Mouse (Mus musculus) left cerebral cortex, adult 8-10 months (tissue): ENCODE measurements at regions not wholly inside any gene's neighbourhood (a gene's known extent, or its start where the extent isn't known, plus 50 kb on each side); places are given as distances from the start of the nearest gene placed in this dataset.
"Not testable (repeated sequence)": the region's sequence is repeated elsewhere in the genome, so short reads cannot be mapped to it uniquely, and the experiment has no call there.

Source experiments
- DNase-seq, 2 experiments: peaks; one replicate each; pipeline ENCODE4 v3.0.0; 2022; ENCODE audit warnings: low spot score in 2 of 2

DNA sequence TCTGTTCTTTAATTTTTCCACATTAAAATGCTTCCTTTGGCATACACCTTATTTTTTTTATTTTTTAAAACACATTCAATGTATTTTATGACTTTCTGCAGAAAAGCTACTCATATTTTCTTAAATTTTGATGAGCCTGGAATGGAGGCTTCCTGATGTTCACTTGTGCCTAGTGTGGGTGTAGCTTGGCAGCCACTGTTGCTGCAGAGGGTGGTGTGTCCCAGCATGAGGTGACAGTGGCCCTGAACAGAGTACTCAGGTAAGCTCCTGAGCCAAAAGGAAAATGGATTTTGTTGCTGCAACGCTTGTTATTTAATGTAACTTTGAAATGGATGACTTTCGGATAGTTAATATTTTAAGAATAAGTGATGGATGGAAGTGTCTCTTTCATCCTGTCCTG, 170.6 kb downstream of the Eipr1 start:
- peak in 1 of 2 experiments; percentile 11 for DNase-seq

- peak in 1 of 2 experiments; percentile 1 for DNase-seq
Measured at GRCm38 (mm10) chr12:28925206-28925605, 173.6 kb downstream of the Eipr1 start.

DNA sequence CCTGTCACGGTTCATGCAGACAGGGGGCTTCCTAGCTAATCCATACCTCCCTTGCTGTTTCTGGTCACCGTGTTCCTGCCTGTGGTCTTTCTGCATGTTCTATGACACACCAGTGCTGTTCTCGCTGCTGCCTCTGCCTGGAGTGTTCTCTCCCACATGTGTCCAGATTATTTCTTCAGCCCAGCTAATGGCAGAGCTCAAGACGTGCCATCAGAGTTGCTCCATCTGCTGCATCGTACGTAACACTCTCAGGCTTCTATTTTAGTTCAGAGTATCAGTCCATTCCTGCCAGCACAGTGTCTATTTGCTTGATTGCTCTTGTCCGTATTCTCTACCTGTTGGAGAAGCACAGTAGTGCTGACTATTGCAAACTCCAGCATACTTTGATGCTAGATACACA, 188.3 kb downstream of the Eipr1 start:
- no peak for DNase-seq

DNA sequence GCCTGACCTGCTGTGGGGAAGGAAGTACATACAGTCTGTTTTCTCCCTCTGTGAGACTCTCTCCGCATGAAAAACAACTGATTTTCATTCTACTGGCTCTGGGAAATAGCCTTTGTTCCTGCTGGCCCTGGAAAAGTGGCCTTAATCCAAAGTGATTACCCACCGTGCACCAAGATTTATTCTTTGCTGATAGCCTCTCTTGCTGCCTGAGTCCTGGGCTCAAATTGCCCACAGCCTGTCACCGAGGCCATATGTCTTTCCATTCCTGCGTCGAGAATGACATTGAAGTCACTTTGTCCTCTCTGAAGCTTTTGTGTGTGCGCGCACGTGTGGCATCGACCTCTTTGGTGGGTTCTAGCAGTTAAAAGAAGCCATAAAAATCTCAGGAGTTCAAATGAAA, 197.3 kb downstream of the Eipr1 start:
- no peak for DNase-seq

- DNase-seq: no peak
Measured at GRCm38 (mm10) chr12:28949307-28949706, 197.7 kb downstream of the Eipr1 start.

GRCm38 (mm10) chr12:28957155-28957554, 205.6 kb downstream of the Eipr1 start:
- DNase-seq: no peak

DNA sequence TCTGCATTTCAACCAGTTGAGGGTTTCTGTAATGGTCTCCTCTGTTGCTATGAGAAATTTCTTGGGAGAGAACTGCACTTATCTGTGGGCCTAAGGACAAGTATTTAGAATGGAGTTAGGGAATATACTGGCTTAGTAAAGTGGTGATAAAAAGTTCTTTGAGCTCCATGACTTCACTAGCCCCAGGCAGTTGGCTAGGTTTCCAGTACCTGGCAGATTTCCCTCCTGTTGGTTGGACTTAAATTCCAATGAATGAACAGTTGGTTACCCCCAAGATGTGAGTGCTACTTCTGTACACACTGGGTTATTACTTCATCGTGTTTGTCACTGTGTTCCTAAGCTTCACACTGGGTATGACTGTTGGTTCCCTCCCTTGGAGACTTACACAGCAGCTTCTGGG, 207.1 kb downstream of the Eipr1 start:
- no peak for DNase-seq

DNA sequence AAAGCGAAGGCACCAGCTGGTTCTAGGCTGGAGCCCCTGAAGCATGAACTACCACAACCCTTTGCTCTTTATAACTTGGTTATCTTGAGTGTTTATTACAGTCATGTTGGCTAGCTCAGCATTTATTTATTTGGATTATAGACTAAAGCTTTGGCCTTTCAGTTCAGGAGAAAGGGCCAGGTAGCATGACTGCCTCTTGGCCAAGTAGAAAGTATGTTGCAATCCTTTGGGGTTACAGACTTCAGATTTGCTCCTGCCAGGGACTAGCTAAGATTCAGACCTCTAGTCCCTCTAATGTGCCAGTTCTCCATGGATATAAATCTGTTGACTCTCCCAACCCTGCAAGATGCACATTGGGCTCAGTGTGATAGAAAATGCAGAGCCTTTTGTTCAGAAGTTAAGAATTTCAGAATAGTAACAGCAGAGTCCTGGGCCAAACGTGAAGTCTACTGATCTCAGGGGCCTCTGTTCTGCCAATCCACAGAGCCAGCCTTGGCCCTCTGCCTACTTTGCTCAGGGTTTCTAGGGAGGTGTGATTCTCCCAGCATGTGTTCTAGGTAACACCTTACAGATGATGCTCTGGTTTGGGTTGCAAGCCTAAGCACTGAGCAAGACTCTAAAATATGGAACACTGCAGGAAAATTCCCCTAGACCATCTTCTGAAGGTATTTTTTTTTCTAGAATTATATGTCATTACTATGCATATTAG, 218.2 kb downstream of the Eipr1 start:
- DNase-seq: peak in 1 of 2 experiments; percentile 76

DNA sequence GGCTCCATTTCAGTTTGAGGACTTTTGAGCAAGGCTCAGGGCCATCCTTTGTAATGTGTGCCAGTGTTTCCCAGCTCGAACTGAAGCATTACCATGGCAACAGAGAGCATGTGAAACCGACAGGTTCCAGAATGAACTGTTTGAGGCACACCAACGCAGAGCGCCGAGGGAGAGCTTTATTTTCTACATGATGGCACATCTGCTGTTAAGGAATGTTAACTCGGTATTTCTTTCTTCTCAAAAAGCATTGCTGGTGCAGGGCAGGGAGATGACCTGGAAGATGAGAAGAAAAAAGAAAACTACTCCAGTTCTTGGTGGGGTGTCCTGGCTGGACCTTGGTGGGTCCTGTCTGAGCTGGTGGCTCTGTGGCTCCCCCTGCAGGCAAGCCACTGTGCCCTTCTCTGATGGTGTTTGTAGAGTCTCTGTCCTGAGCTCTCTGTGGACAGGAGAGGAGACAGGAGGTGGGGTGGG, 223.0 kb downstream of the Eipr1 start:
- DNase-seq: peak; percentile 49 to 91

GRCm38 (mm10) chr12:28975249-28975648, 223.6 kb downstream of the Eipr1 start:
- DNase-seq: peak in 1 of 2 experiments; percentile 67

DNA sequence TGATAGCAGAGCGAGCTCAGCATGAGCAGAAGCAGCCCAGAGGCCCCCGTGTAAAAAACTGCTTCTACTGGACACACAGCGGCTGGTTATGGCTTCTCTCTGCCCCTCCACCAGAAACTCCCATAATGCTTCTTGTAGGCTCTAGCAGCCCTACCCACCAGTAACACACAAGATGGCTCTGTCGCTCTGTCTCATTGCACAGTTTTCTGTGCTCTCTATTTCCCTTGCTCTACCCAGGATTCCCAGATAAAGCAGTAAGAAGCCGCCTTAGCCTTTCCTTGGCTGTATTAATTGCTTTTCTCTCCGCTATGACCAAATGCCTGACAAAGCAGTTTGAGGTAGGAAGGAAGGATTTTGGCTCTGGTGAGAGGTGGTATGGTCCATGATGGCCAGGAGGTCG, 228.1 kb downstream of the Eipr1 start:
- DNase-seq: no peak

GRCm38 (mm10) chr12:28986214-28986613, 234.6 kb downstream of the Eipr1 start:
- DNase-seq: no peak

GRCm38 (mm10) chr12:28997474-28998192, 246.0 kb downstream of the Eipr1 start:
- no peak for DNase-seq

DNA sequence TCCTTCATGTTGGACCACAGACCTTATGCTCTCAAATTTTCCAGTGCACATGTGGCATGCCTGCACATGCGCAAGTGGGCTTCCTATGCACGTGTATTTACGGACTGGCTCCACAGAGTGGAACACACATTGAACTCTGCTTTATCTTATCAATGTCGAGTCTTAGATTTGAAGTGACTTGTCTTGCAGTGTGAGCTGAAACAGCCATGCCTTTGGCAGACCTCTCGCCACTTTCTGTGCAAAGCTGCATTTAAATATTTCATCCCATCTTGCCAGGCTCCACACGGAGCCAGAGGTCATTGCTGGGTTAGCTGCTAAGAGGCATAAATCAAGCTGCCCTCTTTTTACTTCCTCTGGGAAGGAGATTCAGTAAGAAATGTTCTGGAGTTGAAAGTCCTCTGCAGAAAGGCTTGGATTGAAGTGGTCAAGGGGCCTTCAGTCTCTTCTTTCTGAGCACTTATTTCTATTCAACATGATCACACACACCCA, 248.4 kb downstream of the Eipr1 start:
- no peak for DNase-seq

DNA sequence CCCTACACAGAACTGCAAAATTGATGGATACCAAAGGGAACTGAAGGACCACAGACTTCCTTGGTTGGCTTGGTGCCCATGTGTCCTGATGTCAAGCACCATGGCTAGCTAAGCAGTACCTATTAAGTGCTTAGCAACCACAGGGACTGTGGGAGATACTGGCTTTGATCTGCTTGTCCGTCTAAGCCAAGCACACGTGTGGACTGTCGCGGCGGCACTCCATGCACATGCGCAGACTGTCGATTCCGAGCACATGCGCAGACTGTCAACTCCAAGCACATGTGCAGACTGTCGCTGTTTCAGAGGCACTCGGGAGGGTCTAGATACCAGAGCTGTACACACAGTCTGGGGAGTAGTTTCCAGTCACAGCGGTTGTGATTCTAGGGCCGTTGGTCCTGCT, 252.9 kb downstream of the Eipr1 start:
- no peak for DNase-seq

DNA sequence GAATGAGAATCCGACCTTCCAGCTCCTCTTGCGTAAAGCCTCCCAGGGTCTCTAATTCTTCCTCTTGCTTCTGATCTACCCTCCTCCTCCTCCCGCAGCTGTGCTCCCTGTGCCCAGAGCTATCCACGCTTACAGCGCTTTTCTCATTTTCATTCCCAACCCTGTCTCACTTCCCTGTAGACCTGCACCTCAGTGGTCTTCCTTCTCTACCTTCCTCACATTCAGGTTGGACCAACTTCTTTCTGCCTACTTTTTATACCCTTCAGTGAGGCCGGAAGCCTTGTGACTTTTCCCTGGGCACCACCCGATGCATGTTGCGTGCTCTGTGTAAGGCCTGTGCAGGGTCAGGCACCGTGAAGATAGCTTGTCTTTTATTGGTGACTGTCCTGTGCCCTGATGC, 263.0 kb downstream of the Eipr1 start:
- DNase-seq: no peak

GRCm38 (mm10) chr12:29015200-29015862, 263.7 kb downstream of the Eipr1 start:
- no peak for DNase-seq

- no peak for DNase-seq
Measured at GRCm38 (mm10) chr12:29021152-29021551, 269.5 kb downstream of the Eipr1 start.

DNA sequence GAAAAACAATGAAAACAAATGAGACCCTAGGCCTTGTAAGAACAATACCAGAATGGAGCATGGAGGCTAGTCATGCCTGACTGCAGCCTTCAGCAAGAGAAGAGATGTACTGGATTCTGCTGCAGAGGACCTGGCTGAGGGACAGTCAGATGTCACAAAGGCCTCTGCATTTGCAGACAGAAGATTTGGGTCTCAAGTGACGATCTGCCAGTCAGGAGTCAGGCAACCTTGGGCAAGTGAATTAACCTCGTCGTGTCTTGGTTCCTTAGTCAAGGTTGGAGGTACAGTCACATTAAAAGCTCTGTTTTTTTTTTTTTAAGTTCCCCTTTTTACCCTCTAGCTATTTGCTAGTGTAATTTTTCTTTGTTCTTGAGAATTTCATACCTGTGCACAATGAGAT, 276.6 kb downstream of the Eipr1 start:
- no peak for DNase-seq

- DNase-seq: peak in 1 of 2 experiments; percentile 22
Measured at GRCm38 (mm10) chr12:29029461-29029860, 277.9 kb downstream of the Eipr1 start.

- DNase-seq: no peak
Measured at GRCm38 (mm10) chr12:29046009-29046408, 294.4 kb downstream of the Eipr1 start.

GRCm38 (mm10) chr12:29048596-29048995, 297.0 kb downstream of the Eipr1 start:
- not testable (repeated sequence) for DNase-seq
